Mouse (Mus musculus) heart, postnatal 0 days (tissue): Measurements from ENCODE around the gene Cdk17.

Source experiments
- CTCF ChIP-seq: IDR thresholded peaks from 2 replicates; pipeline ENCODE4 v1.5.1; 2016; ENCODE audit warnings: antibody characterized with exemption, control low read depth, low read depth
- EP300 ChIP-seq: IDR thresholded peaks from 2 replicates; pipeline ENCODE4 v1.6.1; 2016; ENCODE audit warnings: antibody characterized with exemption, low read depth

- TF ChIP-seq EP300 (no peak), CTCF (no peak)
These were observed 70.8 kb downstream of the Cdk17 start for GRCm38 (mm10) chr10:93231490-93231889.
